Mouse (Mus musculus) heart, embryonic 10.5 days (tissue): ENCODE measurements around the gene Tmem56. TPM values are rescaled to one million over a fixed set of nuclear protein-coding genes. Genes with fewer than 3 reads are reported as not detected.

Experiments
- DNase-seq: peaks from one replicate; pipeline ENCODE4 v3.0.0-alpha.2; 2017; ENCODE audit warnings: low spot score
- H3K27ac ChIP-seq: fragments of 300-500 bp; sonication (generic); 2 replicates; pipeline ENCODE4 v1.5.1; 2016; ENCODE audit warnings: mild to moderate bottlenecking
- H3K27me3 ChIP-seq: fragments of 300-500 bp; sonication (generic); 2 replicates; pipeline ENCODE4 v1.6.1; 2016; ENCODE audit warnings: mild to moderate bottlenecking; ENCODE audit not compliant: poor library complexity, insufficient read depth, severe bottlenecking
- H3K36me3 ChIP-seq: fragments of 300-500 bp; sonication (generic); 2 replicates; pipeline ENCODE4 v1.6.1; 2016; ENCODE audit warnings: mild to moderate bottlenecking, moderate library complexity
- H3K4me1 ChIP-seq: fragments of 300-500 bp; sonication (generic); 2 replicates; pipeline ENCODE4 v1.6.1; 2016; ENCODE audit warnings: mild to moderate bottlenecking
- H3K4me3 ChIP-seq: fragments of 300-500 bp; sonication (generic); 2 replicates; pipeline ENCODE4 v1.5.1; 2016; ENCODE audit warnings: mild to moderate bottlenecking, moderate library complexity
- H3K9me3 ChIP-seq: fragments of 300-500 bp; sonication (generic); 2 replicates; pipeline ENCODE4 v1.6.1; 2016; ENCODE audit warnings: mild to moderate bottlenecking, moderate library complexity
- WGBS: fragments of 180-500 bp; shearing (Covaris S2); methylation state at CpG from one replicate; pipeline ENCODE4 v1.1.7; 2016; 5-methylcytosine and 5-hydroxymethylcytosine counted together
- polyA plus RNA-seq: library from polyadenylated mRNA; unstranded; fragments of >200 nt; fragmentation: Nextera tagmentation; extraction: Ambion mirVana; gene quantifications from 2 replicates; pipeline ENCODE4 v1.2.1, GENCODE M21; 2016

Gene Tmem56
- polyA plus RNA-seq, 1 experiment from 2014 or later: 3.0 TPM

- no peak for DNase-seq
- H3K36me3 ChIP-seq: peaks cover 8% of the 10 kb centered on the region; the same call in 1 of the 2 replicates
- peak overlapping the region; percentile 80 for H3K4me3 ChIP-seq
- no peaks in the 10 kb centered on the region for H3K27me3 ChIP-seq
- H3K4me1 ChIP-seq: peaks cover 8% of the 10 kb centered on the region; the same call in 1 of the 2 replicates
- H3K27ac ChIP-seq: no peak overlapping the region
- 59% methylated on average over 7 of the region's 7 CpGs for WGBS
- no peaks in the 10 kb centered on the region for H3K9me3 ChIP-seq
These were observed 112.3 kb downstream of the Tmem56 start for GRCm38 (mm10) chr3:121170631-121171030.

- H3K9me3 ChIP-seq: no peaks in the 10 kb centered on the region
- no peak overlapping the region for H3K27ac ChIP-seq
- no peak overlapping the region for H3K4me3 ChIP-seq
- H3K27me3 ChIP-seq: no peaks in the 10 kb centered on the region
- 85% methylated on average over 15 of the region's 15 CpGs for WGBS
- DNase-seq: no peak
- H3K36me3 ChIP-seq: peaks cover 8% of the 10 kb centered on the region; the same call in 1 of the 2 replicates
- H3K4me1 ChIP-seq: peaks cover 8% of the 10 kb centered on the region; the same call in 1 of the 2 replicates
These were observed 113.6 kb downstream of the Tmem56 start for GRCm38 (mm10) chr3:121169092-121169942.

- H3K27ac ChIP-seq: no peak overlapping the region
- peaks cover 8% of the 10 kb centered on the region; the same call in 1 of the 2 replicates for H3K4me1 ChIP-seq
- no peaks in the 10 kb centered on the region for H3K9me3 ChIP-seq
- 86% methylated on average over 8 of the region's 8 CpGs for WGBS
- peaks cover 8% of the 10 kb centered on the region; the same call in 1 of the 2 replicates for H3K36me3 ChIP-seq
- DNase-seq: no peak
- no peak overlapping the region for H3K4me3 ChIP-seq
- no peaks in the 10 kb centered on the region for H3K27me3 ChIP-seq
These were observed 114.3 kb downstream of the Tmem56 start for GRCm38 (mm10) chr3:121168581-121168980.

GRCm38 (mm10) chr3:121163271-121163819 is 119.6 kb downstream of the Tmem56 start:
- no peaks in the 10 kb centered on the region for H3K4me1 ChIP-seq
- H3K36me3 ChIP-seq: peaks cover 8% of the 10 kb centered on the region; the same call in 1 of the 2 replicates
- no peaks in the 10 kb centered on the region for H3K9me3 ChIP-seq
- 44% methylated on average over 7 of the region's 7 CpGs for WGBS
- no peak overlapping the region for H3K4me3 ChIP-seq
- no peak overlapping the region for H3K27ac ChIP-seq
- DNase-seq: peak; percentile 80
- H3K27me3 ChIP-seq: no peaks in the 10 kb centered on the region

GRCm38 (mm10) chr3:121161661-121162060 is 121.2 kb downstream of the Tmem56 start:
- Histone ChIP-seq H3K9me3 (no peaks in the 10 kb centered on the region), H3K27me3 (no peaks in the 10 kb centered on the region), H3K36me3 (peaks cover 5% of the 10 kb centered on the region; the same call in 1 of the 2 replicates), H3K27ac (no peak overlapping the region), H3K4me1 (no peaks in the 10 kb centered on the region), H3K4me3 (no peak overlapping the region)
- DNase-seq: no peak
- 41% methylated on average over 2 of the region's 2 CpGs for WGBS

GRCm38 (mm10) chr3:121160424-121160823 is 122.5 kb downstream of the Tmem56 start:
- Histone ChIP-seq H3K27ac (no peak overlapping the region), H3K4me1 (no peaks in the 10 kb centered on the region), H3K36me3 (no peaks in the 10 kb centered on the region), H3K9me3 (no peaks in the 10 kb centered on the region), H3K4me3 (no peak overlapping the region), H3K27me3 (no peaks in the 10 kb centered on the region)
- DNase-seq: no peak
- WGBS: 53% methylated on average over 4 of the region's 4 CpGs

GRCm38 (mm10) chr3:121159566-121159965 is 123.3 kb downstream of the Tmem56 start:
- Histone ChIP-seq H3K27ac (no peak overlapping the region), H3K27me3 (no peaks in the 10 kb centered on the region), H3K4me3 (no peak overlapping the region), H3K4me1 (no peaks in the 10 kb centered on the region), H3K36me3 (no peaks in the 10 kb centered on the region), H3K9me3 (no peaks in the 10 kb centered on the region)
- 71% methylated on average over 10 of the region's 10 CpGs for WGBS
- DNase-seq: no peak

- Histone ChIP-seq H3K27ac (no peak overlapping the region), H3K4me3 (no peak overlapping the region), H3K36me3 (no peaks in the 10 kb centered on the region), H3K9me3 (no peaks in the 10 kb centered on the region), H3K27me3 (no peaks in the 10 kb centered on the region), H3K4me1 (no peaks in the 10 kb centered on the region)
- 90% methylated on average over 16 of the region's 16 CpGs for WGBS
- DNase-seq: no peak
These were observed 124.0 kb downstream of the Tmem56 start for GRCm38 (mm10) chr3:121158901-121159351.

- H3K27ac ChIP-seq: no peak overlapping the region
- no peaks in the 10 kb centered on the region for H3K27me3 ChIP-seq
- DNase-seq: no peak
- no peaks in the 10 kb centered on the region for H3K4me1 ChIP-seq
- WGBS: 72% methylated on average over 10 of the region's 10 CpGs
- H3K36me3 ChIP-seq: no peaks in the 10 kb centered on the region
- no peaks in the 10 kb centered on the region for H3K9me3 ChIP-seq
- H3K4me3 ChIP-seq: no peak overlapping the region
These were observed 125.2 kb downstream of the Tmem56 start for GRCm38 (mm10) chr3:121157546-121158330.

- H3K27ac ChIP-seq: no peak overlapping the region
These were observed 126.3 kb downstream of the Tmem56 start for GRCm38 (mm10) chr3:121156451-121157186.

GRCm38 (mm10) chr3:121156043-121156442 is 126.9 kb downstream of the Tmem56 start:
- 48% methylated on average over 7 of the region's 7 CpGs for WGBS
- Histone ChIP-seq H3K36me3 (no peaks in the 10 kb centered on the region), H3K4me3 (no peak overlapping the region), H3K27ac (no peak overlapping the region), H3K9me3 (no peaks in the 10 kb centered on the region), H3K27me3 (no peaks in the 10 kb centered on the region), H3K4me1 (no peaks in the 10 kb centered on the region)
- DNase-seq: no peak

More at GRCm38 (mm10) chr3:121156451-121157186, 126.3 kb downstream of the Tmem56 start:
- 66% methylated on average over 11 of the region's 11 CpGs for WGBS
- no peaks in the 10 kb centered on the region for H3K36me3 ChIP-seq
- H3K27me3 ChIP-seq: no peaks in the 10 kb centered on the region
- H3K4me1 ChIP-seq: no peaks in the 10 kb centered on the region
- no peak overlapping the region for H3K4me3 ChIP-seq
- no peaks in the 10 kb centered on the region for H3K9me3 ChIP-seq
- no peak for DNase-seq
